In genomic region chr7:126465246-126466030, GRCm38 (mm10) we compare ENCODE assay signal across 11 mouse cellular contexts. TPM values are rescaled to one million over a fixed set of nuclear protein-coding genes. Genes with fewer than 3 reads are reported as not detected.
DNase-seq lines count a peak whose midpoint lies in the region; ATAC-seq and TF ChIP-seq lines count a peak whose summit lies in the region.
"Had no signal": no experiment of that assay in that cellular context is flagged by ENCODE, and none has a peak within 500 bp of the region (broad histone marks: within the 10 kb centered on the region; RNA-seq: fewer than 3 reads in every experiment).

No protein-coding gene starts in this region.

- H3K36me3 ChIP-seq in liver, embryonic 13.5 days, result peaks cover 42% of the 10 kb centered on the region
- peaks cover 22% of the 10 kb centered on the region for H3K36me3 ChIP-seq in liver, embryonic 11.5 days (ENCODE audit: control insufficient read depth, insufficient read depth, low read length)
- peaks cover 36% of the 10 kb centered on the region for H3K36me3 ChIP-seq in liver, postnatal 0 days (replicated peaks; ENCODE audit: insufficient read depth, low read length)
- peaks cover 41% of the 10 kb centered on the region for H3K36me3 ChIP-seq in neural tube, embryonic 15.5 days

- no peak for TF ChIP-seq EP300 in liver, postnatal 0 days (IDR thresholded peaks at IDR 0.05; ENCODE audit: low read depth)

- no peak overlapping the region for H3K4me3 ChIP-seq in liver, embryonic 13.5 days (replicated peaks)
- no peak overlapping the region for H3K4me3 ChIP-seq in liver, embryonic 11.5 days (ENCODE audit: low read depth, low read length)
- no peak overlapping the region for H3K4me3 ChIP-seq in liver, postnatal 0 days (ENCODE audit: low read depth, low read length)
- H3K4me3 ChIP-seq in neural tube, embryonic 15.5 days (replicated peaks), result no peak overlapping the region
- H3K4me3 ChIP-seq: forebrain, embryonic 10.5 days; hindbrain, embryonic 15.5 days had no signal

- peaks cover 42% of the 10 kb centered on the region for H3K4me1 ChIP-seq in liver, embryonic 13.5 days (replicated peaks)
- peaks cover 13% of the 10 kb centered on the region for H3K4me1 ChIP-seq in liver, embryonic 11.5 days (replicated peaks; ENCODE audit: control insufficient read depth, insufficient read depth, low read length)
- peaks cover 19% of the 10 kb centered on the region for H3K4me1 ChIP-seq in liver, postnatal 0 days (ENCODE audit: insufficient read depth)
- no peaks in the 10 kb centered on the region for H3K4me1 ChIP-seq in neural tube, embryonic 15.5 days
- H3K4me1 ChIP-seq: hindbrain, embryonic 15.5 days had no signal

- H3K9ac ChIP-seq in liver, embryonic 13.5 days, result no peak overlapping the region
- no peak overlapping the region for H3K9ac ChIP-seq in liver, embryonic 11.5 days (ENCODE audit: low read depth, low read length)
- peak overlapping the region; percentile 18; the same call in 1 of the 2 replicates for H3K9ac ChIP-seq in liver, postnatal 0 days (replicated peaks)
- H3K9ac ChIP-seq in neural tube, embryonic 15.5 days (replicated peaks), result no peak overlapping the region
- H3K9ac ChIP-seq: hindbrain, embryonic 15.5 days had no signal

- no peaks in the 10 kb centered on the region; the same call in 1 of the 2 replicates for H3K27me3 ChIP-seq in liver, embryonic 13.5 days
- no peaks in the 10 kb centered on the region for H3K27me3 ChIP-seq in liver, embryonic 11.5 days (replicated peaks; ENCODE audit: control insufficient read depth, insufficient read depth, low read length)
- no peaks in the 10 kb centered on the region for H3K27me3 ChIP-seq in liver, postnatal 0 days (ENCODE audit: insufficient read depth, low read length)
- H3K27me3 ChIP-seq in neural tube, embryonic 15.5 days (replicated peaks), result no peaks in the 10 kb centered on the region
- H3K27me3 ChIP-seq: hindbrain, embryonic 15.5 days had no signal

- H3K27ac ChIP-seq in liver, embryonic 13.5 days, result peak overlapping the region; percentile 47; the same call in 1 of the 2 replicates
- H3K27ac ChIP-seq in liver, embryonic 11.5 days (ENCODE audit: low read depth, low read length), result no peak overlapping the region
- H3K27ac ChIP-seq in liver, postnatal 0 days (ENCODE audit: low read depth), result no peak overlapping the region
- no peak overlapping the region for H3K27ac ChIP-seq in neural tube, embryonic 15.5 days (replicated peaks)
- H3K27ac ChIP-seq: hindbrain, embryonic 15.5 days had no signal

- intact Hi-C loops in left cerebral cortex, postnatal 10 days (cut with DNase I), result no loop called here

- H3K9me3 ChIP-seq in liver, embryonic 13.5 days (replicated peaks), result no peaks in the 10 kb centered on the region
- no peaks in the 10 kb centered on the region for H3K9me3 ChIP-seq in liver, embryonic 11.5 days (ENCODE audit: control insufficient read depth, low read length)
- no peaks in the 10 kb centered on the region for H3K9me3 ChIP-seq in liver, postnatal 0 days (ENCODE audit: low read length)
- H3K9me3 ChIP-seq in neural tube, embryonic 15.5 days (replicated peaks), result no peaks in the 10 kb centered on the region
- H3K9me3 ChIP-seq: forebrain, embryonic 10.5 days; hindbrain, embryonic 15.5 days had no signal

- DNase-seq in liver, embryonic 13.5 days, result no peak
- DNase-seq in liver, embryonic 11.5 days (ENCODE audit: low spot score), result no peak
- DNase-seq in adrenal gland, postnatal 36 days, result peak; percentile 68
- peak; percentile 52 to 60 for DNase-seq in heart, adult 9 months (ENCODE audit: low spot score in 2 of 2)
- no peak for DNase-seq in liver, postnatal 0 days
- no peak for DNase-seq in right cerebral cortex, postnatal 4 days
- no peak for DNase-seq in left cerebral cortex, postnatal 10 days (ENCODE audit: extremely low spot score in 1 of 2, low spot score in 2 of 2)
- DNase-seq: cerebellum, adult 8-10 months had no signal

- no peak for TF ChIP-seq CTCF in liver, postnatal 0 days (IDR thresholded peaks at IDR 0.05; ENCODE audit: low read depth)

- no peak for ATAC-seq in liver, embryonic 13.5 days (ENCODE audit: low read depth)
- no peak for ATAC-seq in liver, embryonic 11.5 days (replicated peaks; ENCODE audit: low FRiP score)
- ATAC-seq in liver, postnatal 0 days, result peak; percentile 24; the same call in 1 of the 2 replicates
- ATAC-seq in neural tube, embryonic 15.5 days (ENCODE audit: low FRiP score), result no peak

- WGBS in liver, embryonic 13.5 days (ENCODE audit: insufficient replicate concordance), result 23% methylated on average over 7 of the region's 7 CpGs
- WGBS in liver, embryonic 11.5 days, result 26% methylated on average over 7 of the region's 7 CpGs
- 26% methylated on average over 7 of the region's 7 CpGs for WGBS in liver, postnatal 0 days (ENCODE audit: insufficient replicate concordance)
- WGBS in neural tube, embryonic 15.5 days, result 70% methylated on average over 7 of the region's 7 CpGs

- H3K4me2 ChIP-seq in liver, embryonic 13.5 days, result no peak overlapping the region
- H3K4me2 ChIP-seq in liver, embryonic 11.5 days, result no peak overlapping the region
- H3K4me2 ChIP-seq in liver, postnatal 0 days (ENCODE audit: low read depth, low read length), result no peak overlapping the region
- H3K4me2 ChIP-seq in neural tube, embryonic 15.5 days, result no peak overlapping the region
- H3K4me2 ChIP-seq: hindbrain, embryonic 15.5 days had no signal

RNA-seq across cellular contexts. Expression of gene Atp2a1, which starts 2.5 kb away (rescaled TPM):
- 1.1 and 2.4 TPM in 2 replicates for polyA plus RNA-seq in liver, embryonic 13.5 days (2015; fragmentation: Nextera tagmentation; extraction: Ambion mirVana)
- polyA plus RNA-seq in liver, embryonic 11.5 days (2014; fragmentation: Nextera tagmentation; extraction: Ambion mirVana), result 1.3 TPM in 2 replicates
- under 1 TPM in 1 of 2 experiments, not detected in 1; 0.33 TPM for total RNA-seq in adrenal gland, postnatal 36 days (2021)
- polyA plus RNA-seq in liver, postnatal 0 days (2015; fragmentation: Nextera tagmentation; extraction: Ambion mirVana), result 2.2 and 34.1 TPM in 2 replicates
- 6.5 and 12.7 TPM in 2 replicates for polyA plus RNA-seq in neural tube, embryonic 15.5 days (2015; fragmentation: Nextera tagmentation; extraction: Ambion mirVana)
- under 1 TPM in 1 of 2 experiments, not detected in 1; 0.20 TPM for total RNA-seq in left cerebral cortex, postnatal 10 days (2021)

RNA-seq across cellular contexts. Expression of gene Sh2b1, which starts 9.8 kb away (rescaled TPM):
- 11.2 and 12.9 TPM in 2 replicates for polyA plus RNA-seq in liver, embryonic 13.5 days (2015; fragmentation: Nextera tagmentation; extraction: Ambion mirVana)
- 26.2 and 26.4 TPM in 2 replicates for polyA plus RNA-seq in liver, embryonic 11.5 days (2014; fragmentation: Nextera tagmentation; extraction: Ambion mirVana)
- 10 to 100 TPM; 55.3 to 59.5 TPM for total RNA-seq in adrenal gland, postnatal 36 days (2021)
- polyA plus RNA-seq in liver, postnatal 0 days (2015; fragmentation: Nextera tagmentation; extraction: Ambion mirVana), result 13.5 and 13.7 TPM in 2 replicates
- 69.4 and 69.6 TPM in 2 replicates for polyA plus RNA-seq in neural tube, embryonic 15.5 days (2015; fragmentation: Nextera tagmentation; extraction: Ambion mirVana)
- 10 to 100 TPM; 68.3 to 68.6 TPM for total RNA-seq in left cerebral cortex, postnatal 10 days (2021)

RNA-seq across cellular contexts. Expression of gene Tufm, which starts 21.7 kb away (rescaled TPM):
- 111 and 115 TPM in 2 replicates for polyA plus RNA-seq in liver, embryonic 13.5 days (2015; fragmentation: Nextera tagmentation; extraction: Ambion mirVana)
- 193 and 211 TPM in 2 replicates for polyA plus RNA-seq in liver, embryonic 11.5 days (2014; fragmentation: Nextera tagmentation; extraction: Ambion mirVana)
- total RNA-seq in adrenal gland, postnatal 36 days (2021), result 100 to 1,000 TPM; 219 to 221 TPM
- polyA plus RNA-seq in liver, postnatal 0 days (2015; fragmentation: Nextera tagmentation; extraction: Ambion mirVana), result 57.6 and 57.7 TPM in 2 replicates
- polyA plus RNA-seq in neural tube, embryonic 15.5 days (2015; fragmentation: Nextera tagmentation; extraction: Ambion mirVana), result 139 and 147 TPM in 2 replicates
- total RNA-seq in left cerebral cortex, postnatal 10 days (2021), result 100 to 1,000 TPM in 1 of 2 experiments, 10 to 100 TPM in 1; 81.6 to 103 TPM

RNA-seq across cellular contexts. Expression of gene Rabep2, which starts 36.9 kb away (rescaled TPM):
- 5.8 and 6.1 TPM in 2 replicates for polyA plus RNA-seq in liver, embryonic 13.5 days (2015; fragmentation: Nextera tagmentation; extraction: Ambion mirVana)
- 15.6 and 16.0 TPM in 2 replicates for polyA plus RNA-seq in liver, embryonic 11.5 days (2014; fragmentation: Nextera tagmentation; extraction: Ambion mirVana)
- 10 to 100 TPM; 48.4 to 72.8 TPM for total RNA-seq in adrenal gland, postnatal 36 days (2021)
- polyA plus RNA-seq in liver, postnatal 0 days (2015; fragmentation: Nextera tagmentation; extraction: Ambion mirVana), result 7.1 and 7.2 TPM in 2 replicates
- polyA plus RNA-seq in neural tube, embryonic 15.5 days (2015; fragmentation: Nextera tagmentation; extraction: Ambion mirVana), result 22.2 and 22.9 TPM in 2 replicates
- total RNA-seq in left cerebral cortex, postnatal 10 days (2021), result 1 to 10 TPM; 8.7 to 8.8 TPM

RNA-seq across cellular contexts. Expression of gene Atxn2l, which starts 37.8 kb away (rescaled TPM):
- polyA plus RNA-seq in liver, embryonic 13.5 days (2015; fragmentation: Nextera tagmentation; extraction: Ambion mirVana), result 23.8 and 31.4 TPM in 2 replicates
- 71.4 and 75.7 TPM in 2 replicates for polyA plus RNA-seq in liver, embryonic 11.5 days (2014; fragmentation: Nextera tagmentation; extraction: Ambion mirVana)
- total RNA-seq in adrenal gland, postnatal 36 days (2021), result 100 to 1,000 TPM in 1 of 2 experiments, 10 to 100 TPM in 1; 82.9 to 112 TPM
- 12.0 and 13.6 TPM in 2 replicates for polyA plus RNA-seq in liver, postnatal 0 days (2015; fragmentation: Nextera tagmentation; extraction: Ambion mirVana)
- polyA plus RNA-seq in neural tube, embryonic 15.5 days (2015; fragmentation: Nextera tagmentation; extraction: Ambion mirVana), result 66.0 and 69.5 TPM in 2 replicates
- total RNA-seq in left cerebral cortex, postnatal 10 days (2021), result 100 to 1,000 TPM; 123 to 125 TPM

Comparison
In these comparisons a context has a peak if more than half of its experiments do, and no peak if none do; other contexts are left out.
1. DNase-seq: peak in adrenal gland, postnatal 36 days (2 of 2) and heart, adult 9 months (2 of 2); none in liver, embryonic 13.5 days (single experiment), liver, embryonic 11.5 days (single experiment), liver, postnatal 0 days (single experiment), right cerebral cortex, postnatal 4 days (single experiment) and left cerebral cortex, postnatal 10 days (0 of 2).